Mouse (Mus musculus) neural tube, embryonic 11.5 days (tissue): ENCODE measurements around the gene Gm11214. TPM values are rescaled to one million over a fixed set of nuclear protein-coding genes. Genes with fewer than 3 reads are reported as not detected.

ENCODE experiments used
- polyA plus RNA-seq: library from polyadenylated mRNA; unstranded; fragments of >200 nt; fragmentation: Nextera tagmentation; extraction: Ambion mirVana; gene quantifications from 2 replicates; pipeline ENCODE4 v1.2.1, GENCODE M21; 2014

Gene Gm11214
- polyA plus RNA-seq, 1 experiment from 2014 or later: not detected

Other genes with a start within 250 kb of the Gm11214 start
- 8.0 and 10.5 TPM in 2 replicates for gene Whrn, start 167.4 kb downstream of the Gm11214 start, polyA plus RNA-seq
- 388 and 403 TPM in 2 replicates for gene Atp6v1g1, start 118.6 kb downstream of the Gm11214 start, polyA plus RNA-seq
- 5.6 and 6.2 TPM in 2 replicates for gene Tmem268, start 104.6 kb downstream of the Gm11214 start, polyA plus RNA-seq
- gene Gm11213, start 58.1 kb downstream of the Gm11214 start, polyA plus RNA-seq: not detected in 2 replicates
- not detected in 2 replicates for gene Tex48, start 41.0 kb downstream of the Gm11214 start, polyA plus RNA-seq
- not detected in 2 replicates for gene Tnfsf15, start 81.7 kb upstream of the Gm11214 start, polyA plus RNA-seq
- gene Tnfsf8, start 198.0 kb upstream of the Gm11214 start, polyA plus RNA-seq: 0.08 TPM in 1 of 2 replicates, not detected in the other